8 mouse cellular contexts compared by ENCODE assay signal in genomic region chr19:5490313-5490897, GRCm38 (mm10). TPM values are rescaled to one million over a fixed set of nuclear protein-coding genes. Genes with fewer than 3 reads are reported as not detected.
DNase-seq lines count a peak whose midpoint lies in the region; ATAC-seq and TF ChIP-seq lines count a peak whose summit lies in the region.

Gene Cfl1, plus strand, starts transcription at chr19:5490455.

- peak; percentile 99 for TF ChIP-seq POLR2A in CH12.LX (IDR thresholded peaks at IDR 0.05; ENCODE audit: low read depth, low read length)
- peak; percentile 95 for TF ChIP-seq POLR2A in testis, adult 2 months (IDR thresholded peaks at IDR 0.05; ENCODE audit: control insufficient read depth, low read depth, low read length)

- peak; percentile 96 for DNase-seq in CH12.LX (ENCODE audit: extremely low read depth)
- peak; percentile 91 for DNase-seq in c-Kit-positive CD71-negative TER-119-negative erythroid progenitor cells, embryonic 14.5 days (ENCODE audit: low read depth)
- DNase-seq in heart, postnatal 0 days (ENCODE audit: low spot score), result peak; percentile 96
- peak; percentile 95 to 97 for DNase-seq in kidney, postnatal 4 days

- in situ Hi-C loops in CH12.LX (cut with MboI; ENCODE audit: low pct_ligation_motif_present, low pct_unique_long_range_greater_than_20kb, low sequenced_read_pairs), result loop anchor here (5.0 kb wide), 1 partner anchor 33 kb away; the partner anchor contains the start of gene Ccdc85b

- no peaks in the 10 kb centered on the region for H3K27me3 ChIP-seq in CH12.LX (replicated peaks)
- H3K27me3 ChIP-seq in forebrain, embryonic 12.5 days, result no peaks in the 10 kb centered on the region
- no peaks in the 10 kb centered on the region for H3K27me3 ChIP-seq in heart, postnatal 0 days (ENCODE audit: control insufficient read depth, insufficient read depth, low read length)
- H3K27me3 ChIP-seq in liver, embryonic 16.5 days (ENCODE audit: control insufficient read depth, insufficient read depth, low read depth, low read length), result no peaks in the 10 kb centered on the region
- H3K27me3 ChIP-seq in neural tube, embryonic 13.5 days, result no peaks in the 10 kb centered on the region
- no peaks in the 10 kb centered on the region for H3K27me3 ChIP-seq in testis, adult 2 months (ENCODE audit: control insufficient read depth, insufficient read depth, low read length)

- H3K4me3 ChIP-seq in CH12.LX (replicated peaks in 1 of 3; ENCODE audit: low read depth in 2 of 3, low read length in 2 of 3, poor library complexity in 1 of 3), result peak within 1 kb of the TSS; percentile 82 to 99 (median 90)
- peak within 1 kb of the TSS; percentile 96 for H3K4me3 ChIP-seq in forebrain, embryonic 12.5 days (replicated peaks)
- H3K4me3 ChIP-seq in heart, postnatal 0 days (ENCODE audit: low read depth, low read length), result peak within 1 kb of the TSS; percentile 98
- H3K4me3 ChIP-seq in liver, embryonic 16.5 days (ENCODE audit: low read depth, low read length), result peak within 1 kb of the TSS; percentile 98
- peak within 1 kb of the TSS; percentile 99 for H3K4me3 ChIP-seq in neural tube, embryonic 13.5 days
- H3K4me3 ChIP-seq in testis, adult 2 months (ENCODE audit: control insufficient read depth, low read depth, low read length), result peak within 1 kb of the TSS; percentile 90

- H3K36me3 ChIP-seq in CH12.LX (replicated peaks in 1 of 2; ENCODE audit: control insufficient read depth in 1 of 2, insufficient read depth in 1 of 2, low read length in 1 of 2), result peaks cover 33 to 44% of the 10 kb centered on the region in 2 experiments
- peaks cover 40% of the 10 kb centered on the region for H3K36me3 ChIP-seq in forebrain, embryonic 12.5 days (replicated peaks)
- peaks cover 40% of the 10 kb centered on the region for H3K36me3 ChIP-seq in heart, postnatal 0 days (replicated peaks; ENCODE audit: control insufficient read depth, insufficient read depth, low read length)
- peaks cover 28% of the 10 kb centered on the region for H3K36me3 ChIP-seq in liver, embryonic 16.5 days (ENCODE audit: control insufficient read depth, insufficient read depth)
- H3K36me3 ChIP-seq in neural tube, embryonic 13.5 days, result peaks cover 45% of the 10 kb centered on the region
- no peaks in the 10 kb centered on the region; the same call in none of the 2 replicates for H3K36me3 ChIP-seq in testis, adult 2 months (ENCODE audit: control insufficient read depth, insufficient read depth, low read length)

- H3K4me2 ChIP-seq in CH12.LX (ENCODE audit: insufficient read depth, low read depth, poor library complexity, severe bottlenecking), result peak within 1 kb of the TSS; percentile 81
- H3K4me2 ChIP-seq in forebrain, embryonic 12.5 days, result peak within 1 kb of the TSS; percentile 79
- H3K4me2 ChIP-seq in heart, postnatal 0 days (ENCODE audit: low read depth, low read length), result peak within 1 kb of the TSS; percentile 77
- peak within 1 kb of the TSS; percentile 96 for H3K4me2 ChIP-seq in liver, embryonic 16.5 days (ENCODE audit: low read depth, low read length)
- H3K4me2 ChIP-seq in neural tube, embryonic 13.5 days, result peak within 1 kb of the TSS; percentile 87

- no peak for TF ChIP-seq RAD21 in CH12.LX (IDR thresholded peaks at IDR 0.05; ENCODE audit: low read depth, low read length)

- peak within 1 kb of the TSS; percentile 92 for H3K27ac ChIP-seq in CH12.LX (ENCODE audit: insufficient read depth, low read depth)
- H3K27ac ChIP-seq in forebrain, embryonic 12.5 days, result peak within 1 kb of the TSS; percentile 100
- peak within 1 kb of the TSS; percentile 100 for H3K27ac ChIP-seq in heart, postnatal 0 days (ENCODE audit: low read depth)
- peak within 1 kb of the TSS; percentile 99 for H3K27ac ChIP-seq in liver, embryonic 16.5 days (ENCODE audit: low read length)
- H3K27ac ChIP-seq in neural tube, embryonic 13.5 days (replicated peaks), result peak within 1 kb of the TSS; percentile 99
- H3K27ac ChIP-seq in testis, adult 2 months (ENCODE audit: control insufficient read depth, insufficient read depth, low read depth, low read length), result peak within 1 kb of the TSS; percentile 96

- H3K9ac ChIP-seq in CH12.LX (ENCODE audit: insufficient read depth, low read depth), result peak within 1 kb of the TSS; percentile 80
- H3K9ac ChIP-seq in forebrain, embryonic 12.5 days, result peak within 1 kb of the TSS; percentile 95
- H3K9ac ChIP-seq in heart, postnatal 0 days (replicated peaks; ENCODE audit: low read depth, low read length), result peak within 1 kb of the TSS; percentile 95
- peak within 1 kb of the TSS; percentile 97 for H3K9ac ChIP-seq in liver, embryonic 16.5 days (ENCODE audit: low read depth, low read length)
- peak within 1 kb of the TSS; percentile 98 for H3K9ac ChIP-seq in neural tube, embryonic 13.5 days

- H3K79me2 ChIP-seq in CH12.LX (replicated peaks; ENCODE audit: control insufficient read depth, extremely low read depth, insufficient read depth, poor library complexity, severe bottlenecking), result peaks cover 24% of the 10 kb centered on the region

- peak in 1 of 2 experiments; percentile 12; a peak in 1 of 4 replicates for TF ChIP-seq CTCF in CH12.LX (conservative IDR thresholded peaks at IDR 0.05 in 1 of 2, IDR thresholded peaks at IDR 0.05 in 1 of 2; ENCODE audit: low read depth in 2 of 2, low read length in 2 of 2)
- TF ChIP-seq CTCF in heart, postnatal 0 days (IDR thresholded peaks at IDR 0.05; ENCODE audit: low read depth), result no peak; the same call in 1 of the 2 replicates
- TF ChIP-seq CTCF in testis, adult 2 months (IDR thresholded peaks at IDR 0.05; ENCODE audit: control insufficient read depth, insufficient read depth, insufficient replicate concordance, low read depth, low read length), result no peak

- under 1% methylated on average over 61 of the region's 62 CpGs for WGBS in forebrain, embryonic 12.5 days
- under 1% methylated on average over 61 of the region's 62 CpGs for WGBS in heart, postnatal 0 days
- WGBS in liver, embryonic 16.5 days (ENCODE audit: insufficient replicate concordance), result under 1% methylated on average over 61 of the region's 62 CpGs
- under 1% methylated on average over 61 of the region's 62 CpGs for WGBS in neural tube, embryonic 13.5 days

- peak; percentile 74 for ATAC-seq in forebrain, embryonic 12.5 days (ENCODE audit: low FRiP score)
- peak; percentile 62 for ATAC-seq in heart, postnatal 0 days (ENCODE audit: insufficient read depth, low read depth)
- ATAC-seq in liver, embryonic 16.5 days (ENCODE audit: low read depth), result peak; percentile 56
- peak; percentile 68 for ATAC-seq in neural tube, embryonic 13.5 days (ENCODE audit: low read depth)

- peaks cover 6 to 34% of the 10 kb centered on the region in 2 experiments; a peak in 3 of 4 replicates for H3K4me1 ChIP-seq in CH12.LX (ENCODE audit: control insufficient read depth in 1 of 2, insufficient read depth in 2 of 2)
- H3K4me1 ChIP-seq in forebrain, embryonic 12.5 days, result peaks cover 46% of the 10 kb centered on the region
- H3K4me1 ChIP-seq in heart, postnatal 0 days (ENCODE audit: control insufficient read depth, insufficient read depth), result peaks cover 17% of the 10 kb centered on the region; the same call in 1 of the 2 replicates
- H3K4me1 ChIP-seq in liver, embryonic 16.5 days (ENCODE audit: control insufficient read depth, low read depth, low read length), result peaks cover 34% of the 10 kb centered on the region
- peaks cover 56% of the 10 kb centered on the region for H3K4me1 ChIP-seq in neural tube, embryonic 13.5 days (replicated peaks)
- H3K4me1 ChIP-seq in testis, adult 2 months (ENCODE audit: control insufficient read depth, insufficient read depth, low read length), result peaks cover 7% of the 10 kb centered on the region

- TF ChIP-seq EP300 in CH12.LX (IDR thresholded peaks at IDR 0.05; ENCODE audit: low read length), result no peak
- TF ChIP-seq EP300 in heart, postnatal 0 days (IDR thresholded peaks at IDR 0.05; ENCODE audit: low read depth), result peak; percentile 79; the same call in 1 of the 2 replicates

- dilution Hi-C loops in CH12.LX (cut with MboI; ENCODE audit: extremely low pct_ligation_motif_present, extremely low pct_unique_long_range_greater_than_20kb, low sequenced_read_pairs), result no loop called here

- H3K9me3 ChIP-seq in CH12.LX (replicated peaks; ENCODE audit: low read length), result no peaks in the 10 kb centered on the region
- H3K9me3 ChIP-seq in forebrain, embryonic 12.5 days, result no peaks in the 10 kb centered on the region
- H3K9me3 ChIP-seq in heart, postnatal 0 days (replicated peaks; ENCODE audit: control insufficient read depth, low read length), result no peaks in the 10 kb centered on the region
- H3K9me3 ChIP-seq in liver, embryonic 16.5 days (replicated peaks; ENCODE audit: control insufficient read depth, low read length), result no peaks in the 10 kb centered on the region
- H3K9me3 ChIP-seq in neural tube, embryonic 13.5 days, result no peaks in the 10 kb centered on the region

TF ChIP-seq in CH12.LX, 34 proteins besides CTCF, POLR2A, EP300 and RAD21 (continues in another document):
- TF ChIP-seq POLR2AphosphoS2 (IDR thresholded peaks at IDR 0.05; ENCODE audit: low read depth, low read length), result peak; percentile 89; the same call in 1 of the 2 replicates
- TF ChIP-seq ETS1 (conservative IDR thresholded peaks at IDR 0.05; ENCODE audit: low read depth, low read length), result 0 out of 2 replicates have a peak, but pooled peaks have one; percentile 4
- peak; percentile 92 for TF ChIP-seq TBP (conservative IDR thresholded peaks at IDR 0.05; ENCODE audit: low read depth, low read length)
- TF ChIP-seq CHD2 (IDR thresholded peaks at IDR 0.05; ENCODE audit: low read length), result peak; percentile 91
- TF ChIP-seq SIN3A (IDR thresholded peaks at IDR 0.05; ENCODE audit: low read length), result peak; percentile 75
- peak; percentile 96 for TF ChIP-seq ELF1 (IDR thresholded peaks at IDR 0.05; ENCODE audit: low read depth, low read length)
- TF ChIP-seq USF2 (conservative IDR thresholded peaks at IDR 0.05; ENCODE audit: low read depth, low read length), result no peak
- peak; percentile 49; the same call in 1 of the 2 replicates for TF ChIP-seq MYC (IDR thresholded peaks at IDR 0.05; ENCODE audit: low read depth, low read length)
- TF ChIP-seq TCF12 (IDR thresholded peaks at IDR 0.05; ENCODE audit: low read depth, low read length), result peak; percentile 91
- no peak; the same call in 1 of the 2 replicates for TF ChIP-seq GABPA (IDR thresholded peaks at IDR 0.05; ENCODE audit: insufficient replicate concordance, low read depth, low read length)
- TF ChIP-seq MXI1 (IDR thresholded peaks at IDR 0.05; ENCODE audit: low read depth, low read length), result peak; percentile 81

RNA-seq across cellular contexts. Expression of gene Cfl1, which starts in this region (rescaled TPM):
- total RNA-seq in CH12.LX (2012; rRNA removed) (818 and 982 TPM in 2 replicates), CH12.LX (2014; rRNA removed) (932 and 999 TPM in 2 replicates)
- polyA plus RNA-seq in CH12.LX (2012; ENCODE audit: insufficient read length, low read depth), result 1,768 and 1,993 TPM in 2 replicates
- 3,168 and 3,195 TPM in 2 replicates for polyA plus RNA-seq in forebrain, embryonic 12.5 days (2016; fragmentation: Nextera tagmentation; extraction: Ambion mirVana)
- 448 and 685 TPM in 2 replicates for total RNA-seq in heart, postnatal 0 days (2014; rRNA removed; ENCODE audit: low replicate concordance)
- 948 and 963 TPM in 2 replicates for polyA plus RNA-seq in heart, postnatal 0 days (2015; fragmentation: Nextera tagmentation; extraction: Ambion mirVana)
- 930 and 955 TPM in 2 replicates for polyA plus RNA-seq in liver, embryonic 16.5 days (2015; fragmentation: Nextera tagmentation; extraction: Ambion mirVana)
- polyA plus RNA-seq in neural tube, embryonic 13.5 days (2015; fragmentation: Nextera tagmentation; extraction: Ambion mirVana), result 3,494 and 3,643 TPM in 2 replicates
- polyA plus RNA-seq in testis, adult 2 months (2012; rRNA removed), result 225 and 243 TPM in 2 replicates

Comparison
In these comparisons a context has a peak if more than half of its experiments do, and no peak if none do; other contexts are left out.
1. Peak in every context shown above with its lines: DNase-seq, ATAC-seq, H3K4me3 ChIP-seq and H3K27ac ChIP-seq.